Mouse (Mus musculus): ENCODE results near the gene Rimklb.

Rimklb gene

GRCm38 (mm10) chr6:122427456-122427855 lies 71.1 kb downstream of the Rimklb start:
- ATAC-seq (ENCODE audit: low TSS enrichment), result no peak

- ATAC-seq (ENCODE audit: low TSS enrichment), result no peak
Measured at GRCm38 (mm10) chr6:122417015-122417414, 81.5 kb downstream of the Rimklb start.

GRCm38 (mm10) chr6:122416347-122416746 lies 82.2 kb downstream of the Rimklb start:
- ATAC-seq (ENCODE audit: low TSS enrichment), result no peak

- ATAC-seq (ENCODE audit: low TSS enrichment), result no peak
Measured at GRCm38 (mm10) chr6:122411281-122411680, 87.3 kb downstream of the Rimklb start.

- peak; percentile 74; the same call in 1 of the 2 replicates for ATAC-seq (ENCODE audit: low TSS enrichment)
Measured at GRCm38 (mm10) chr6:122402240-122402639, 96.3 kb downstream of the Rimklb start.

GRCm38 (mm10) chr6:122400263-122400662 lies 98.3 kb downstream of the Rimklb start:
- no peak for ATAC-seq (ENCODE audit: low TSS enrichment)
